Mouse (Mus musculus) limb, embryonic 15.5 days (tissue): ENCODE measurements around the gene Wnt7a. TPM values are rescaled to one million over a fixed set of nuclear protein-coding genes. Genes with fewer than 3 reads are reported as not detected.

ENCODE experiments used
- ATAC-seq: fragments of 200-750 bp; cut with Nextera tagmentation; 2 replicates; pipeline ENCODE4 v1.8.0; 2017; ENCODE audit warnings: low read depth, moderate TSS enrichment; ENCODE audit not compliant: insufficient number of reproducible peaks, low FRiP score, low TSS enrichment
- H3K27ac ChIP-seq: fragments of 300-500 bp; sonication (generic); 2 replicates; pipeline ENCODE4 v1.5.1; 2015; ENCODE audit warnings: moderate library complexity, mild to moderate bottlenecking, inconsistent platforms
- H3K27me3 ChIP-seq: fragments of 300-500 bp; sonication (generic); 2 replicates; pipeline ENCODE4 v1.6.1; 2015; ENCODE audit warnings: inconsistent platforms
- H3K36me3 ChIP-seq: fragments of 300-500 bp; sonication (generic); 2 replicates; pipeline ENCODE4 v1.6.1; 2015; ENCODE audit warnings: inconsistent platforms
- H3K4me1 ChIP-seq: fragments of 300-500 bp; sonication (generic); 2 replicates; pipeline ENCODE4 v1.6.1; 2015; ENCODE audit warnings: inconsistent platforms
- H3K4me2 ChIP-seq: fragments of 300-500 bp; sonication (generic); 2 replicates; pipeline ENCODE4 v1.6.1; 2015; ENCODE audit warnings: mild to moderate bottlenecking, inconsistent platforms
- H3K4me3 ChIP-seq: fragments of 300-500 bp; sonication (generic); 2 replicates; pipeline ENCODE4 v1.5.1; 2015; ENCODE audit warnings: mild to moderate bottlenecking, inconsistent platforms
- H3K9ac ChIP-seq: fragments of 300-500 bp; sonication (generic); 2 replicates; pipeline ENCODE4 v1.6.1; 2015; ENCODE audit warnings: inconsistent platforms
- H3K9me3 ChIP-seq: fragments of 300-500 bp; sonication (generic); 2 replicates; pipeline ENCODE4 v1.6.1; 2016; ENCODE audit warnings: inconsistent platforms
- WGBS: fragments of 180-500 bp; shearing (Covaris S2); methylation state at CpG from one replicate; pipeline ENCODE4 v1.1.7; 2015; 5-methylcytosine and 5-hydroxymethylcytosine counted together
- polyA plus RNA-seq: library from polyadenylated mRNA; unstranded; fragments of >200 nt; fragmentation: Nextera tagmentation; extraction: Ambion mirVana; gene quantifications from 2 replicates; pipeline ENCODE4 v1.2.1, GENCODE M21; 2015

Gene Wnt7a
- polyA plus RNA-seq, 1 experiment from 2014 or later: 4.5 TPM

GRCm38 (mm10) chr6:91414890-91415289, 3.7 kb upstream of the Wnt7a start:
- Histone ChIP-seq H3K4me1 (peaks cover 18% of the 10 kb centered on the region), H3K4me2 (no peak overlapping the region), H3K9me3 (no peaks in the 10 kb centered on the region), H3K9ac (no peak overlapping the region), H3K27ac (no peak overlapping the region), H3K36me3 (no peaks in the 10 kb centered on the region), H3K4me3 (no peak overlapping the region), H3K27me3 (peaks cover 71% of the 10 kb centered on the region)
- 5% methylated on average over 4 of the region's 4 CpGs for WGBS
- ATAC-seq: no peak

- H3K9ac ChIP-seq: 0 out of 2 replicates have a peak overlapping the region, but pooled peaks have one; percentile 7
- peak overlapping the region; percentile 50 for H3K4me3 ChIP-seq
- no peak for ATAC-seq
- H3K4me1 ChIP-seq: peaks cover 24% of the 10 kb centered on the region
- peak overlapping the region; percentile 97 for H3K4me2 ChIP-seq
- H3K9me3 ChIP-seq: no peaks in the 10 kb centered on the region
- H3K27ac ChIP-seq: no peak overlapping the region
- H3K36me3 ChIP-seq: no peaks in the 10 kb centered on the region
- H3K27me3 ChIP-seq: peaks cover 89% of the 10 kb centered on the region
- 2% methylated on average over 30 of the region's 47 CpGs for WGBS
Observed at GRCm38 (mm10) chr6:91411369-91411981, 312 bp upstream of the Wnt7a start.

- Histone ChIP-seq H3K27me3 (peaks cover 79% of the 10 kb centered on the region), H3K36me3 (no peaks in the 10 kb centered on the region), H3K9me3 (no peaks in the 10 kb centered on the region), H3K4me2 (peak overlapping the region; percentile 97), H3K4me3 (peak overlapping the region; percentile 50), H3K4me1 (peaks cover 24% of the 10 kb centered on the region), H3K27ac (no peak overlapping the region), H3K9ac (no peak overlapping the region)
- no peak for ATAC-seq
- WGBS: under 1% methylated on average over 26 of the region's 26 CpGs
Observed at GRCm38 (mm10) chr6:91410168-91410780, 889 bp downstream of the Wnt7a start.

- Histone ChIP-seq H3K9ac (no peak overlapping the region), H3K27me3 (peaks cover 79% of the 10 kb centered on the region), H3K36me3 (no peaks in the 10 kb centered on the region), H3K27ac (no peak overlapping the region), H3K4me1 (peaks cover 24% of the 10 kb centered on the region), H3K9me3 (no peaks in the 10 kb centered on the region), H3K4me2 (peak overlapping the region; percentile 97), H3K4me3 (peak overlapping the region; percentile 50)
- no peak for ATAC-seq
- WGBS: under 1% methylated on average over 34 of the region's 34 CpGs
Observed at GRCm38 (mm10) chr6:91409448-91410167, 1.6 kb downstream of the Wnt7a start.

DNA sequence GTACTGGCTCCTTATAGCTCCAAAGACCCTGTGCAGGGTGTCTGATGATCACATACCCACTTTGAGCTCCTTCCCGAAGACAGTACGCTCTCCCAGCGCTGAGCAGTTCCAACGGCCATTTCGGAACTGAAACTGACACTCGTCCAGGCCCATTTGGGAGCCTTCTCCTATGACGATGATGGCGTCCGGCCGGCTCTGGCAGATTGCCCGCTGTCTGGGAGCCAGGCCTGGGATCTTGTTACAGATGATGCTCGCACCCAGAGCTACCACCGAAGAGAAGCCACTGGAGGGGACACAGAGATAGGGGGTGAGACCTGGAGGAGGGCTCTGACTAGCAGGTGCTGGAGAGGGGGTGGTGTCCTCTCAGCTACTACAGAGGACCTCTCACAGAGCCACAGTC, 2.5 kb downstream of the Wnt7a start:
- no peak overlapping the region for H3K9ac ChIP-seq

GRCm38 (mm10) chr6:91401591-91401990, 9.6 kb downstream of the Wnt7a start:
- ATAC-seq: no peak
- Histone ChIP-seq H3K36me3 (no peaks in the 10 kb centered on the region), H3K4me2 (no peak overlapping the region), H3K9ac (no peak overlapping the region), H3K27me3 (peaks cover 10% of the 10 kb centered on the region; the same call in 1 of the 2 replicates), H3K4me3 (no peak overlapping the region), H3K4me1 (no peaks in the 10 kb centered on the region), H3K27ac (no peak overlapping the region), H3K9me3 (no peaks in the 10 kb centered on the region)
- 59% methylated on average over 5 of the region's 5 CpGs for WGBS

More for the DNA sequence above, 2.5 kb downstream of the Wnt7a start:
- Histone ChIP-seq H3K4me3 (no peak overlapping the region), H3K27ac (no peak overlapping the region), H3K36me3 (no peaks in the 10 kb centered on the region), H3K4me2 (no peak overlapping the region), H3K9me3 (no peaks in the 10 kb centered on the region), H3K27me3 (peaks cover 70% of the 10 kb centered on the region), H3K4me1 (peaks cover 24% of the 10 kb centered on the region)
- no peak for ATAC-seq
- 68% methylated on average over 13 of the region's 13 CpGs for WGBS

GRCm38 (mm10) chr6:91400514-91400913, 10.6 kb downstream of the Wnt7a start:
- H3K4me1 ChIP-seq: no peaks in the 10 kb centered on the region
- peaks cover 8% of the 10 kb centered on the region; the same call in 1 of the 2 replicates for H3K27me3 ChIP-seq
- no peak overlapping the region for H3K9ac ChIP-seq
- no peak for ATAC-seq
- no peak overlapping the region for H3K4me3 ChIP-seq
- H3K4me2 ChIP-seq: no peak overlapping the region
- 72% methylated on average over 12 of the region's 12 CpGs for WGBS
- no peaks in the 10 kb centered on the region for H3K9me3 ChIP-seq
- H3K36me3 ChIP-seq: no peaks in the 10 kb centered on the region
- no peak overlapping the region for H3K27ac ChIP-seq

DNA sequence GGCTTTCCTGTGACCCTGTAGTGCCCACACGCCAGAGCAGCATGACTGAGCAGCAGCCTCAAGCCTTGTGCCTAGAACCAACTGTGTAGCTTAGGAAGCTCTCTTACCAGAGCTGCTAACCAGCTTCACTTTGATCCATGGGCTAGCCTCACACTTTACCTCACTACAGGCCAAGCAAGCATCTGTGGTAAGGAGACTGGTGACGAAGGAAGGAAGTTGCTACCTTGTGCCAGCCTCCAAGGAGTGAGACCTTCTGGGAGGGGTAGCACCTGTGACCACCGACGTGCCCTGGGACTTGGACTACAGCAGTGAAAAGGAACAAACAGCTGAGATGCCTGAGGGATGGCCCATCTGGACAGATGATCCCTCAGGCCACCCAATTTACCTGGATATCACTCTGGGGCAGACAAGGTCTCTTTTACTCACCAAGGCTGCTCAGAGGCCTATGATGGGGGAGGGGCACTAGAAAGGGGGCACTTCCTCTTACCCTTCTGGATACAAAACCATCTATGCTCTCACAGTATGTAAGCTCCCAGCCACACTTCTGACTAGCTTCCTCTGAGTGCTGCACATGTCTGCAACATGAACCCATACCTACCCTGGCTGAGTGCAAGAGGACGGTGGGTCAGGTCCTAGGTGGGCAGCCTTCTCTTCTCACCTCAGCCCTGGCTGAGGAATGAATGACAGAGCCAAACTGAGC, 18.5 kb downstream of the Wnt7a start:
- Histone ChIP-seq H3K9me3 (no peaks in the 10 kb centered on the region), H3K4me2 (no peak overlapping the region), H3K36me3 (no peaks in the 10 kb centered on the region), H3K4me1 (no peaks in the 10 kb centered on the region), H3K27me3 (no peaks in the 10 kb centered on the region), H3K9ac (no peak overlapping the region), H3K27ac (no peak overlapping the region), H3K4me3 (no peak overlapping the region)
- no peak for ATAC-seq
- WGBS: 78% methylated on average over 5 of the region's 5 CpGs

GRCm38 (mm10) chr6:91389141-91389540, 22.0 kb downstream of the Wnt7a start:
- no peak overlapping the region for H3K4me2 ChIP-seq
- no peaks in the 10 kb centered on the region for H3K9me3 ChIP-seq
- WGBS: 76% methylated on average over 4 of the region's 4 CpGs
- no peaks in the 10 kb centered on the region for H3K4me1 ChIP-seq
- H3K4me3 ChIP-seq: no peak overlapping the region
- H3K9ac ChIP-seq: no peak overlapping the region
- no peak for ATAC-seq
- H3K27ac ChIP-seq: no peak overlapping the region
- H3K27me3 ChIP-seq: no peaks in the 10 kb centered on the region
- no peaks in the 10 kb centered on the region for H3K36me3 ChIP-seq

- Histone ChIP-seq H3K4me2 (no peak overlapping the region), H3K9me3 (no peaks in the 10 kb centered on the region), H3K9ac (no peak overlapping the region), H3K4me1 (no peaks in the 10 kb centered on the region), H3K27ac (no peak overlapping the region), H3K4me3 (no peak overlapping the region), H3K36me3 (no peaks in the 10 kb centered on the region), H3K27me3 (no peaks in the 10 kb centered on the region)
- no peak for ATAC-seq
- WGBS: 80% methylated on average over 2 of the region's 2 CpGs
Observed at GRCm38 (mm10) chr6:91384415-91384814, 26.7 kb downstream of the Wnt7a start.

DNA sequence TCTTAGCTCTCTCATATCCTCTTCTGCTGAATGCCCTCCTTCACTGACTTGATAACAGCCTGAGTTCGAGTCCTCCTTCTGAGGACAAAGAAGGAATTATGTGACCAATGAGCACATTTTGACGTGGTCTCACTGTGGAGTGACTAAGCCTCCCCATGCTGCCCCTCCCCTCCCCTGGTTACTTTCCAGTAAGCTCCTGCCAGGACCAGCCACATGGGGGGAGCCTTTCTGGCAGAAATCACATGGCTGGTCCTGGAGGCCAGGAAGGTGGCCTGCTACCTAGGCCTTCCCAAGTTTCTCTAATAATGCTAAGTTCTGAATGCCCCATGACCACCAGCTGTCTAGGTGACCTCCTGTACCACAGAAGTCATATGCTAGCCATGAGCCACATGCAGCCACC, 27.3 kb downstream of the Wnt7a start:
- no peak for ATAC-seq
- no peak overlapping the region for H3K4me3 ChIP-seq
- H3K27me3 ChIP-seq: no peaks in the 10 kb centered on the region
- no peak overlapping the region for H3K4me2 ChIP-seq
- no peaks in the 10 kb centered on the region for H3K9me3 ChIP-seq
- no peak overlapping the region for H3K27ac ChIP-seq
- no peak overlapping the region for H3K9ac ChIP-seq
- H3K4me1 ChIP-seq: no peaks in the 10 kb centered on the region
- no peaks in the 10 kb centered on the region for H3K36me3 ChIP-seq
- 58% methylated on average over 2 of the region's 2 CpGs for WGBS

DNA sequence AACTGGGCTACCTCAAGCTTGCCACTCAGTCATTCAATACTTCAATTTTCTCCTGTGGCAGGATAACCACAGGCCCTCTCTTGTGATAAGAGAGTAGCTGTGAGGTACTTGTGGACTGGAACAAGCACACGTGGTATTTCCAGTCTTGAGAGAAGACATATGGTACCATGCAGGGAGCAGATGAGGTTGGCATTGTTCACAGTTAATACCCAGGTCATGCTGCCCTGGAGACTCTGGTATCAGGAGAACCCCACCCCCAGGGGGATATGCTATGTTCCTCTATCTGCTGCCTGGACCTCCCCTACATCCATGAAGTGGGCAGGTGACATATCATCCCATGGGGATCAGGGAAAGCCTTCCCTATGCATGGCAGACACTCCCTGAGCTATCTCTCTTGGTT, 27.9 kb downstream of the Wnt7a start:
- 79% methylated on average over 1 of the region's 1 CpGs for WGBS
- H3K27ac ChIP-seq: no peak overlapping the region
- H3K9ac ChIP-seq: no peak overlapping the region
- no peaks in the 10 kb centered on the region for H3K27me3 ChIP-seq
- H3K4me3 ChIP-seq: no peak overlapping the region
- H3K9me3 ChIP-seq: no peaks in the 10 kb centered on the region
- no peak overlapping the region for H3K4me2 ChIP-seq
- ATAC-seq: no peak
- H3K36me3 ChIP-seq: no peaks in the 10 kb centered on the region
- H3K4me1 ChIP-seq: no peaks in the 10 kb centered on the region
